In genomic region chr11:76624071-76624470, GRCm38 (mm10) we compare ENCODE assay signal across 10 mouse cellular contexts. TPM values are rescaled to one million over a fixed set of nuclear protein-coding genes. Genes with fewer than 3 reads are reported as not detected.
DNase-seq lines count a peak whose midpoint lies in the region; ATAC-seq lines count a peak whose summit lies in the region.
"Had no signal": no experiment of that assay in that cellular context is flagged by ENCODE, and none has a peak within 500 bp of the region (broad histone marks: within the 10 kb centered on the region; RNA-seq: fewer than 3 reads in every experiment).

No protein-coding gene starts in this region.

- peak overlapping the region; percentile 88; the same call in 1 of the 2 replicates for H3K27ac ChIP-seq in forebrain, embryonic 10.5 days
- no peak overlapping the region for H3K27ac ChIP-seq in forebrain, embryonic 16.5 days (ENCODE audit: low read length)
- H3K27ac ChIP-seq in lung, embryonic 16.5 days (ENCODE audit: low read length) = no peak overlapping the region
- H3K27ac ChIP-seq in limb, embryonic 11.5 days (replicated peaks; ENCODE audit: low read depth, low read length) = no peak overlapping the region
- H3K27ac ChIP-seq in stomach, embryonic 16.5 days (ENCODE audit: low read length) = no peak overlapping the region

- no peak for ATAC-seq in forebrain, embryonic 16.5 days
- ATAC-seq in lung, embryonic 16.5 days (ENCODE audit: low read depth) = no peak
- ATAC-seq in limb, embryonic 11.5 days (ENCODE audit: insufficient number of reproducible peaks, low FRiP score, low TSS enrichment, low read depth) = no peak
- no peak for ATAC-seq in stomach, embryonic 16.5 days (ENCODE audit: insufficient read depth, low FRiP score)

- DNase-seq in forebrain, embryonic 10.5 days (ENCODE audit: extremely low spot score, low spot score) = no peak
- DNase-seq in lung, postnatal 25 days (ENCODE audit: low spot score) = no peak
- no peak for DNase-seq in limb, embryonic 11.5 days (ENCODE audit: low spot score)
- DNase-seq in right cerebral cortex, adult 18-20 months = no peak
- DNase-seq in layer of hippocampus, adult 8-10 months (ENCODE audit: low spot score in 2 of 2) = no peak

- H3K4me3 ChIP-seq in forebrain, embryonic 10.5 days = peak overlapping the region; percentile 78
- no peak overlapping the region for H3K4me3 ChIP-seq in forebrain, embryonic 16.5 days (replicated peaks; ENCODE audit: low read length)
- peak overlapping the region; percentile 63 for H3K4me3 ChIP-seq in lung, embryonic 16.5 days (ENCODE audit: low read length)
- peak overlapping the region; percentile 74; the same call in 1 of the 2 replicates for H3K4me3 ChIP-seq in limb, embryonic 11.5 days (ENCODE audit: low read depth, low read length)
- no peak overlapping the region for H3K4me3 ChIP-seq in stomach, embryonic 16.5 days (replicated peaks; ENCODE audit: low read length)

- H3K9me3 ChIP-seq in forebrain, embryonic 10.5 days = 0 out of 2 replicates have a peak, but pooled peaks cover 5% of the 10 kb centered on the region
- no peaks in the 10 kb centered on the region for H3K9me3 ChIP-seq in forebrain, embryonic 16.5 days (ENCODE audit: control insufficient read depth, low read length)
- no peaks in the 10 kb centered on the region for H3K9me3 ChIP-seq in lung, embryonic 16.5 days (ENCODE audit: control insufficient read depth, low read length)
- no peaks in the 10 kb centered on the region for H3K9me3 ChIP-seq in limb, embryonic 11.5 days (ENCODE audit: control insufficient read depth, low read length)
- no peaks in the 10 kb centered on the region for H3K9me3 ChIP-seq in stomach, embryonic 16.5 days (replicated peaks; ENCODE audit: control insufficient read depth, low read length)

- H3K4me1 ChIP-seq in forebrain, embryonic 10.5 days = peaks cover 37% of the 10 kb centered on the region
- peaks cover 19% of the 10 kb centered on the region for H3K4me1 ChIP-seq in forebrain, embryonic 16.5 days (replicated peaks; ENCODE audit: control insufficient read depth, insufficient read depth, low read length)
- peaks cover 10% of the 10 kb centered on the region for H3K4me1 ChIP-seq in lung, embryonic 16.5 days (replicated peaks; ENCODE audit: control insufficient read depth, insufficient read depth, low read length)
- peaks cover 5% of the 10 kb centered on the region; the same call in 1 of the 2 replicates for H3K4me1 ChIP-seq in limb, embryonic 11.5 days (ENCODE audit: control insufficient read depth, insufficient read depth, low read length)
- H3K4me1 ChIP-seq in stomach, embryonic 16.5 days (ENCODE audit: control insufficient read depth, insufficient read depth, low read length) = peaks cover 3% of the 10 kb centered on the region; the same call in 1 of the 2 replicates

- no peak overlapping the region for H3K4me2 ChIP-seq in forebrain, embryonic 16.5 days (ENCODE audit: low read length)
- H3K4me2 ChIP-seq in lung, embryonic 16.5 days (ENCODE audit: low read depth, low read length) = peak overlapping the region; percentile 99
- H3K4me2 ChIP-seq in limb, embryonic 11.5 days (ENCODE audit: low read depth, severe bottlenecking) = peak overlapping the region; percentile 99
- H3K4me2 ChIP-seq in stomach, embryonic 16.5 days (ENCODE audit: low read depth, low read length) = peak overlapping the region; percentile 99

- H3K9ac ChIP-seq in forebrain, embryonic 16.5 days (replicated peaks; ENCODE audit: low read depth, low read length) = no peak overlapping the region
- H3K9ac ChIP-seq in lung, embryonic 16.5 days (ENCODE audit: low read length) = no peak overlapping the region
- peak overlapping the region; percentile 77; the same call in 1 of the 2 replicates for H3K9ac ChIP-seq in limb, embryonic 11.5 days (ENCODE audit: low read length)
- H3K9ac ChIP-seq in stomach, embryonic 16.5 days (ENCODE audit: low read length) = peak overlapping the region; percentile 71; the same call in 1 of the 2 replicates

- H3K27me3 ChIP-seq in forebrain, embryonic 10.5 days (ENCODE audit: poor library complexity, severe bottlenecking) = peaks cover 66% of the 10 kb centered on the region
- peaks cover 11% of the 10 kb centered on the region for H3K27me3 ChIP-seq in forebrain, embryonic 16.5 days (replicated peaks; ENCODE audit: control insufficient read depth, insufficient read depth, low read length)
- H3K27me3 ChIP-seq in lung, embryonic 16.5 days (ENCODE audit: control insufficient read depth, insufficient read depth, low read depth, low read length) = peaks cover 23% of the 10 kb centered on the region; the same call in 1 of the 2 replicates
- H3K27me3 ChIP-seq in limb, embryonic 11.5 days (ENCODE audit: control insufficient read depth, insufficient read depth, low read length) = peaks cover 3% of the 10 kb centered on the region; the same call in 1 of the 2 replicates
- peaks cover 21% of the 10 kb centered on the region for H3K27me3 ChIP-seq in stomach, embryonic 16.5 days (ENCODE audit: control insufficient read depth, insufficient read depth, low read length)

- no peaks in the 10 kb centered on the region for H3K36me3 ChIP-seq in forebrain, embryonic 10.5 days (replicated peaks)
- H3K36me3 ChIP-seq in forebrain, embryonic 16.5 days (ENCODE audit: control insufficient read depth, insufficient read depth) = no peaks in the 10 kb centered on the region
- H3K36me3 ChIP-seq in lung, embryonic 16.5 days (ENCODE audit: control insufficient read depth, insufficient read depth, low read length) = no peaks in the 10 kb centered on the region
- H3K36me3 ChIP-seq in limb, embryonic 11.5 days (ENCODE audit: control insufficient read depth, insufficient read depth, low read length) = no peaks in the 10 kb centered on the region
- no peaks in the 10 kb centered on the region for H3K36me3 ChIP-seq in stomach, embryonic 16.5 days (ENCODE audit: control insufficient read depth, insufficient read depth, low read length)

- WGBS in forebrain, embryonic 10.5 days = 57% methylated on average over 10 of the region's 10 CpGs
- 58% methylated on average over 10 of the region's 10 CpGs for WGBS in forebrain, embryonic 16.5 days
- 61% methylated on average over 10 of the region's 10 CpGs for WGBS in lung, embryonic 16.5 days
- WGBS in limb, embryonic 11.5 days = 52% methylated on average over 10 of the region's 10 CpGs
- whole genome bisulfite sequencing in stomach, embryonic 16.5 days = 66% methylated on average over 10 of the region's 10 CpGs

RNA-seq across cellular contexts. Expression of gene Abr, which starts 2.0 kb away (rescaled TPM):
- 25.8 and 27.0 TPM in 2 replicates for polyA plus RNA-seq in forebrain, embryonic 10.5 days (2016; fragmentation: Nextera tagmentation; extraction: Ambion mirVana)
- polyA plus RNA-seq in forebrain, embryonic 16.5 days (2015; fragmentation: Nextera tagmentation; extraction: Ambion mirVana) = 117 and 121 TPM in 2 replicates
- polyA plus RNA-seq in lung, embryonic 16.5 days (2015; fragmentation: Nextera tagmentation; extraction: Ambion mirVana) = 19.1 and 21.6 TPM in 2 replicates
- 45.2 and 50.1 TPM in 2 replicates for polyA plus RNA-seq in limb, embryonic 11.5 days (2014; fragmentation: Nextera tagmentation; extraction: Ambion mirVana)
- polyA plus RNA-seq in stomach, embryonic 16.5 days (2015; fragmentation: Nextera tagmentation; extraction: Ambion mirVana) = 27.1 and 28.8 TPM in 2 replicates
- total RNA-seq in layer of hippocampus, adult 8-10 months (2022) = 100 to 1,000 TPM; 464 to 480 (median 470) TPM

RNA-seq across cellular contexts. Expression of gene Bhlha9, which starts 48.2 kb away (rescaled TPM):
- polyA plus RNA-seq in forebrain, embryonic 10.5 days (2016; fragmentation: Nextera tagmentation; extraction: Ambion mirVana) = not detected in 2 replicates
- 0.27 and 1.3 TPM in 2 replicates for polyA plus RNA-seq in forebrain, embryonic 16.5 days (2015; fragmentation: Nextera tagmentation; extraction: Ambion mirVana)
- 0.20 TPM in 1 of 2 replicates, not detected in the other for polyA plus RNA-seq in lung, embryonic 16.5 days (2015; fragmentation: Nextera tagmentation; extraction: Ambion mirVana)
- 13.8 and 16.2 TPM in 2 replicates for polyA plus RNA-seq in limb, embryonic 11.5 days (2014; fragmentation: Nextera tagmentation; extraction: Ambion mirVana)
- not detected in 2 replicates for polyA plus RNA-seq in stomach, embryonic 16.5 days (2015; fragmentation: Nextera tagmentation; extraction: Ambion mirVana)
- 1 to 10 TPM; 3.3 to 4.8 (median 3.8) TPM for total RNA-seq in layer of hippocampus, adult 8-10 months (2022)
- total RNA-seq: megakaryocyte progenitor cell, adult 5-6 weeks had no signal
- polyA plus RNA-seq: kidney, adult 2 months had no signal

RNA-seq across cellular contexts. Expression of gene Trarg1, which starts 55.5 kb away (rescaled TPM):
- polyA plus RNA-seq in forebrain, embryonic 10.5 days (2016; fragmentation: Nextera tagmentation; extraction: Ambion mirVana) = 0.05 and 0.15 TPM in 2 replicates
- polyA plus RNA-seq in forebrain, embryonic 16.5 days (2015; fragmentation: Nextera tagmentation; extraction: Ambion mirVana) = 0.24 and 0.27 TPM in 2 replicates
- 1.1 and 1.2 TPM in 2 replicates for polyA plus RNA-seq in lung, embryonic 16.5 days (2015; fragmentation: Nextera tagmentation; extraction: Ambion mirVana)
- polyA plus RNA-seq in limb, embryonic 11.5 days (2014; fragmentation: Nextera tagmentation; extraction: Ambion mirVana) = 0.08 and 0.20 TPM in 2 replicates
- 0.75 and 0.94 TPM in 2 replicates for polyA plus RNA-seq in stomach, embryonic 16.5 days (2015; fragmentation: Nextera tagmentation; extraction: Ambion mirVana)
- under 1 TPM; 0.39 to 0.57 (median 0.46) TPM for total RNA-seq in layer of hippocampus, adult 8-10 months (2022)
- total RNA-seq: megakaryocyte progenitor cell, adult 5-6 weeks had no signal

Comparison
In these comparisons a context has a peak if more than half of its experiments do, and no peak if none do; other contexts are left out.
1. H3K4me3 ChIP-seq: peak in forebrain, embryonic 10.5 days (single experiment), lung, embryonic 16.5 days (single experiment) and limb, embryonic 11.5 days (single experiment); none in forebrain, embryonic 16.5 days (single experiment) and stomach, embryonic 16.5 days (single experiment).
2. H3K9ac ChIP-seq: peak in limb, embryonic 11.5 days (single experiment) and stomach, embryonic 16.5 days (single experiment); none in forebrain, embryonic 16.5 days (single experiment) and lung, embryonic 16.5 days (single experiment).